Mouse (Mus musculus): Measurements from ENCODE around the gene Lsamp. TPM values are rescaled to one million over a fixed set of nuclear protein-coding genes. Genes with fewer than 3 reads are reported as not detected.

Lsamp gene
- polyA plus RNA-seq, 1 experiment from 2014 or later, result 6.7 TPM

GRCm38 (mm10) chr16:40968088-40968860 is 984.1 kb downstream of the Lsamp start:
- Histone ChIP-seq H3K9me3 (no peaks in the 10 kb centered on the region), H3K9ac (replicated peaks) (no peak overlapping the region; the same call in 1 of the 2 replicates), H3K4me1 (replicated peaks) (0 out of 2 replicates have a peak, but pooled peaks cover 3% of the 10 kb centered on the region), H3K27me3 (no peaks in the 10 kb centered on the region), H3K4me2 (peak overlapping the region; percentile 52), H3K4me3 (replicated peaks) (peak overlapping the region; percentile 20), H3K27ac (no peak overlapping the region), H3K36me3 (no peaks in the 10 kb centered on the region)
- WGBS, result 22% methylated on average over 17 of the region's 17 CpGs
- ATAC-seq (ENCODE audit: insufficient number of reproducible peaks, insufficient read depth, low FRiP score, low TSS enrichment, low read depth), result peak; percentile 90

GRCm38 (mm10) chr16:40971382-40971781 is 987.2 kb downstream of the Lsamp start:
- H3K9ac ChIP-seq (replicated peaks), result no peak overlapping the region
- no peak overlapping the region for H3K4me2 ChIP-seq
- no peak overlapping the region for H3K4me3 ChIP-seq (replicated peaks)
- WGBS, result 59% methylated on average over 3 of the region's 3 CpGs
- H3K27ac ChIP-seq, result no peak overlapping the region
- 0 out of 2 replicates have a peak, but pooled peaks cover 3% of the 10 kb centered on the region for H3K4me1 ChIP-seq (replicated peaks)
- no peaks in the 10 kb centered on the region for H3K27me3 ChIP-seq
- no peak for ATAC-seq (ENCODE audit: insufficient number of reproducible peaks, insufficient read depth, low FRiP score, low TSS enrichment, low read depth)
- no peaks in the 10 kb centered on the region for H3K9me3 ChIP-seq
- no peaks in the 10 kb centered on the region for H3K36me3 ChIP-seq

GRCm38 (mm10) chr16:40974084-40974483 is 989.9 kb downstream of the Lsamp start:
- Histone ChIP-seq H3K27me3 (no peaks in the 10 kb centered on the region), H3K4me3 (replicated peaks) (no peak overlapping the region), H3K9me3 (no peaks in the 10 kb centered on the region), H3K27ac (no peak overlapping the region), H3K36me3 (no peaks in the 10 kb centered on the region), H3K4me2 (no peak overlapping the region), H3K4me1 (replicated peaks) (no peaks in the 10 kb centered on the region), H3K9ac (replicated peaks) (no peak overlapping the region)
- ATAC-seq (ENCODE audit: insufficient number of reproducible peaks, insufficient read depth, low FRiP score, low TSS enrichment, low read depth), result no peak
- WGBS, result 53% methylated on average over 2 of the region's 2 CpGs

- H3K36me3 ChIP-seq, result no peaks in the 10 kb centered on the region
- 56% methylated on average over 3 of the region's 3 CpGs for WGBS
- no peaks in the 10 kb centered on the region for H3K27me3 ChIP-seq
- H3K9ac ChIP-seq (replicated peaks), result no peak overlapping the region
- no peak overlapping the region for H3K4me2 ChIP-seq
- ATAC-seq (ENCODE audit: insufficient number of reproducible peaks, insufficient read depth, low FRiP score, low TSS enrichment, low read depth), result no peak
- no peak overlapping the region for H3K27ac ChIP-seq
- no peaks in the 10 kb centered on the region for H3K4me1 ChIP-seq (replicated peaks)
- no peaks in the 10 kb centered on the region for H3K9me3 ChIP-seq
- no peak overlapping the region for H3K4me3 ChIP-seq (replicated peaks)
Measured at GRCm38 (mm10) chr16:40983026-40983425, 998.9 kb downstream of the Lsamp start.

GRCm38 (mm10) chr16:41007569-41007968 is 1023.4 kb downstream of the Lsamp start:
- Histone ChIP-seq H3K9me3 (no peaks in the 10 kb centered on the region), H3K4me1 (replicated peaks) (no peaks in the 10 kb centered on the region), H3K4me2 (no peak overlapping the region), H3K9ac (replicated peaks) (no peak overlapping the region), H3K27ac (no peak overlapping the region), H3K4me3 (replicated peaks) (no peak overlapping the region), H3K27me3 (no peaks in the 10 kb centered on the region), H3K36me3 (no peaks in the 10 kb centered on the region)
- ATAC-seq (ENCODE audit: insufficient number of reproducible peaks, insufficient read depth, low FRiP score, low TSS enrichment, low read depth), result no peak; the same call in 1 of the 2 replicates
- WGBS, result 78% methylated on average over 5 of the region's 5 CpGs

- Histone ChIP-seq H3K4me1 (replicated peaks) (no peaks in the 10 kb centered on the region), H3K4me3 (replicated peaks) (no peak overlapping the region), H3K27me3 (no peaks in the 10 kb centered on the region), H3K9me3 (no peaks in the 10 kb centered on the region), H3K36me3 (no peaks in the 10 kb centered on the region), H3K9ac (replicated peaks) (no peak overlapping the region), H3K27ac (no peak overlapping the region), H3K4me2 (no peak overlapping the region)
- no peak for ATAC-seq (ENCODE audit: insufficient number of reproducible peaks, insufficient read depth, low FRiP score, low TSS enrichment, low read depth)
Measured at GRCm38 (mm10) chr16:41034746-41035145, 1050.6 kb downstream of the Lsamp start.

- Histone ChIP-seq H3K27me3 (no peaks in the 10 kb centered on the region), H3K9me3 (no peaks in the 10 kb centered on the region), H3K4me2 (no peak overlapping the region), H3K27ac (no peak overlapping the region), H3K9ac (replicated peaks) (no peak overlapping the region), H3K4me3 (replicated peaks) (no peak overlapping the region), H3K36me3 (no peaks in the 10 kb centered on the region), H3K4me1 (replicated peaks) (peaks cover 8% of the 10 kb centered on the region; the same call in 1 of the 2 replicates)
- 67% methylated on average over 2 of the region's 2 CpGs for WGBS
- no peak for ATAC-seq (ENCODE audit: insufficient number of reproducible peaks, insufficient read depth, low FRiP score, low TSS enrichment, low read depth)
Measured at GRCm38 (mm10) chr16:41041686-41042085, 1057.5 kb downstream of the Lsamp start.

- Histone ChIP-seq H3K4me2 (no peak overlapping the region), H3K9ac (replicated peaks) (no peak overlapping the region), H3K9me3 (no peaks in the 10 kb centered on the region), H3K27me3 (no peaks in the 10 kb centered on the region), H3K27ac (no peak overlapping the region), H3K4me1 (replicated peaks) (no peaks in the 10 kb centered on the region), H3K36me3 (no peaks in the 10 kb centered on the region), H3K4me3 (replicated peaks) (no peak overlapping the region)
- no peak for ATAC-seq (ENCODE audit: insufficient number of reproducible peaks, insufficient read depth, low FRiP score, low TSS enrichment, low read depth)
- 57% methylated on average over 7 of the region's 7 CpGs for WGBS
Measured at GRCm38 (mm10) chr16:41063270-41063857, 1079.2 kb downstream of the Lsamp start.

- Histone ChIP-seq H3K27ac (no peak overlapping the region), H3K36me3 (no peaks in the 10 kb centered on the region), H3K4me3 (replicated peaks) (no peak overlapping the region), H3K9me3 (no peaks in the 10 kb centered on the region), H3K27me3 (no peaks in the 10 kb centered on the region), H3K9ac (replicated peaks) (no peak overlapping the region), H3K4me1 (replicated peaks) (no peaks in the 10 kb centered on the region), H3K4me2 (no peak overlapping the region)
- ATAC-seq (ENCODE audit: insufficient number of reproducible peaks, insufficient read depth, low FRiP score, low TSS enrichment, low read depth), result no peak
- WGBS, result 90% methylated on average over 2 of the region's 2 CpGs
Measured at GRCm38 (mm10) chr16:41073470-41073869, 1089.3 kb downstream of the Lsamp start.

- no peaks in the 10 kb centered on the region for H3K9me3 ChIP-seq
- no peak for ATAC-seq (ENCODE audit: insufficient number of reproducible peaks, insufficient read depth, low FRiP score, low TSS enrichment, low read depth)
- no peaks in the 10 kb centered on the region for H3K27me3 ChIP-seq
Measured at GRCm38 (mm10) chr16:41088648-41089047, 1104.5 kb downstream of the Lsamp start.

GRCm38 (mm10) chr16:41090092-41090491 is 1105.9 kb downstream of the Lsamp start:
- H3K27me3 ChIP-seq, result no peaks in the 10 kb centered on the region
- no peak overlapping the region for H3K4me2 ChIP-seq
- WGBS, result 67% methylated on average over 2 of the region's 2 CpGs
- H3K9me3 ChIP-seq, result no peaks in the 10 kb centered on the region
- H3K4me1 ChIP-seq (replicated peaks), result no peaks in the 10 kb centered on the region
- H3K27ac ChIP-seq, result no peak overlapping the region
- ATAC-seq (ENCODE audit: insufficient number of reproducible peaks, insufficient read depth, low FRiP score, low TSS enrichment, low read depth), result no peak
- H3K4me3 ChIP-seq (replicated peaks), result no peak overlapping the region
- no peak overlapping the region for H3K9ac ChIP-seq (replicated peaks)
- H3K36me3 ChIP-seq, result no peaks in the 10 kb centered on the region

More at GRCm38 (mm10) chr16:41088648-41089047, 1104.5 kb downstream of the Lsamp start:
- Histone ChIP-seq H3K4me3 (replicated peaks) (no peak overlapping the region), H3K9ac (replicated peaks) (no peak overlapping the region), H3K27ac (no peak overlapping the region), H3K4me1 (replicated peaks) (no peaks in the 10 kb centered on the region), H3K36me3 (no peaks in the 10 kb centered on the region), H3K4me2 (no peak overlapping the region)
- 94% methylated on average over 2 of the region's 2 CpGs for WGBS

Data from limb, embryonic 12.5 days (tissue).